Mouse (Mus musculus) forebrain, embryonic 11.5 days (tissue): Measurements from ENCODE around the gene Gm21905. TPM values are rescaled to one million over a fixed set of nuclear protein-coding genes. Genes with fewer than 3 reads are reported as not detected.

ENCODE experiments used
- ATAC-seq: fragments of 200-750 bp; cut with Nextera tagmentation; replicated peaks from 2 replicates; pipeline ENCODE4 v1.8.0; 2017; ENCODE audit warnings: moderate TSS enrichment; ENCODE audit not compliant: low FRiP score
- DNase-seq: peaks from one replicate; pipeline ENCODE4 v3.0.0-alpha.2; 2017; ENCODE audit warnings: low spot score
- H3K27ac ChIP-seq: fragments of 300-500 bp; sonication (generic); 2 replicates; pipeline ENCODE4 v1.5.1; 2014; ENCODE audit warnings: low read depth, low read length
- H3K27me3 ChIP-seq: fragments of 300-500 bp; sonication (generic); 2 replicates; pipeline ENCODE4 v1.6.1; 2014; ENCODE audit warnings: mild to moderate bottlenecking, low read length, mixed read lengths; ENCODE audit not compliant: control insufficient read depth, insufficient read depth
- H3K36me3 ChIP-seq: fragments of 300-500 bp; sonication (generic); 2 replicates; pipeline ENCODE4 v1.6.1; 2014; ENCODE audit warnings: mild to moderate bottlenecking, low read length, moderate library complexity, mixed read lengths; ENCODE audit not compliant: control insufficient read depth, insufficient read depth
- H3K4me1 ChIP-seq: fragments of 300-500 bp; sonication (generic); replicated peaks from 2 replicates; pipeline ENCODE4 v1.6.1; 2014; ENCODE audit warnings: low read length, mixed read lengths; ENCODE audit not compliant: control insufficient read depth, insufficient read depth
- H3K4me2 ChIP-seq: fragments of 300-500 bp; sonication (generic); 2 replicates; pipeline ENCODE4 v1.6.1; 2014; ENCODE audit warnings: low read depth, mild to moderate bottlenecking, low read length, moderate library complexity, mixed read lengths; ENCODE audit not compliant: severe bottlenecking
- H3K4me3 ChIP-seq: fragments of 300-500 bp; sonication (generic); 2 replicates; pipeline ENCODE4 v1.5.1; 2014; ENCODE audit warnings: low read depth, low read length
- H3K9ac ChIP-seq: fragments of 300-500 bp; sonication (generic); 2 replicates; pipeline ENCODE4 v1.6.1; 2014; ENCODE audit warnings: low read length
- H3K9me3 ChIP-seq: fragments of 300-500 bp; sonication (generic); 2 replicates; pipeline ENCODE4 v1.6.1; 2016; ENCODE audit warnings: low read length, mixed read lengths; ENCODE audit not compliant: control insufficient read depth
- WGBS: fragments of 180-500 bp; shearing (Covaris S2); extraction: QIAGEN DNeasy Blood & Tissue Kit; methylation state at CpG from one replicate; pipeline ENCODE4 v1.1.7; 2014; 5-methylcytosine and 5-hydroxymethylcytosine counted together
- polyA plus RNA-seq: library from polyadenylated mRNA; unstranded; fragments of >200 nt; fragmentation: Nextera tagmentation; extraction: Ambion mirVana; gene quantifications from 2 replicates; pipeline ENCODE4 v1.2.1, GENCODE M21; 2014

Gene Gm21905
- polyA plus RNA-seq, 1 experiment from 2014 or later, result not detected

DNA sequence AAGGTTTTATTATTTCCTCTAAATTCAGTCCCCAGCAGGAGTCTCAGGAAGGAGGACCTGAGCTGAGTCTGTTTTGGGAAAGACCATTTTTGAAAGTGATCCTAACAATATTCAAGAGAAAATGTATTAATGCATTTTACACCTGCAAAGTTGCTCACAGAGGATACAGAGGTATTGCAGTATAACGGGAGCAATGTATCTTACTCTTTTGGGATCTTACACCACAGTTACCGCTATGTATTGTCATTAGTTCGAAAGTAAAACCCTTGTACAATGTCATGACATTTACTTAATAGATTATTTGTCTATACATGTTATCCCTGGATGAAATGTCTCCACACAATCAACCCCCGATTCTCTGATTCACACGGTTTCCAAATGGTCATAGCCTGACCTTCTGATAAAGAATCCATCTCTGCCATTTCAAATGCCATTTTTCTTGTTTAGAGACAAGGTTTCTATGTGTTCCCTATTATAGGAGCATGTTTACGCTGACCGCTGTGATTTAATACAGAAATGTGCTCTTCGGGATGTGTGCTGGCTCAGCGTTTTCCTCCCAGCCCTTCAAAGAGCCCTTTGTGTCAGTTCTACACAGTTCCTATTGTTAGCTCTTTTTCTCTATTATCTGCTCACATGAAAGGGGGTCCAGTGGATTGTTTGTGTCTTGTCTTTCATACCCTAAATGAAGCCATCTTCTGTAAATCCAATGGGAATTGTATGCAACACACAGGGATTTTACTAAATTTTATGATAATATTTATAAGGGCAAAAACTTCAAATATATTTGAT is 61.6 kb downstream of the Gm21905 start:
- Histone ChIP-seq H3K4me1 (no peaks in the 10 kb centered on the region), H3K27me3 (no peaks in the 10 kb centered on the region), H3K9me3 (no peaks in the 10 kb centered on the region), H3K27ac (no peak overlapping the region), H3K36me3 (no peaks in the 10 kb centered on the region), H3K4me2 (no peak overlapping the region), H3K4me3 (no peak overlapping the region), H3K9ac (no peak overlapping the region)
- WGBS, result 55% methylated on average over 9 of the region's 9 CpGs
- ATAC-seq (peak; percentile 39; the same call in 1 of the 2 replicates), DNase-seq (no peak)

DNA sequence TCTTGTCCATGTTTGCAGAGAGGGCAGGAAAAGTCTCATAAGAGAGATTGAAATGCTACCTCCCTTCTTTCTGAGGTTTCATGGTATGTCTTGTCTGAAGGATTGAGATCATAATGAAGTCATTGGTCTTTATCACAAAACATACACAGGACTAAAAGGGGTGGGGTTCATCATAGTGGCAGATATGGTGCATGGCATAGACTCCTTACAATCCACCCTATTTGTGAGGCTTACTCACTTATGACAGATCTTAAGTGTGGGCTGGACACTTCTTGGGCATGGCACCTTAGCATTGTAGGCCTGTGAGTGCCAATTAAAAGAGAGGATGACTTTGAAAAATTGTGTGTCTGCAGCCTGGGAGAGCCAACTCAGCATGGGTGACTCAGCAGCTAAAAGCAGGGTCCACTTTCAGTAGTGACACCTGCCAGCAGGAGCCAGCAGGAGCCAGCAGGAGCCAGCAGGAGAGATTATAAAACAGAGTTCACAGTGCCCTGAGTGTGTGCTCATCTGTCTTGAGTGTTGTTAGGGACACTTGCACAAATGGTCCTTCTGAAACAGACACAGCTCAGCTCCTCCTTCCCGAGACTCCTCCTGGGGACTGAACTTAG is 62.6 kb downstream of the Gm21905 start:
- H3K36me3 ChIP-seq, result no peaks in the 10 kb centered on the region
- no peak overlapping the region for H3K9ac ChIP-seq
- H3K27me3 ChIP-seq, result no peaks in the 10 kb centered on the region
- DNase-seq (no peak), ATAC-seq (no peak)
- H3K27ac ChIP-seq, result no peak overlapping the region
- no peak overlapping the region for H3K4me2 ChIP-seq
- no peak overlapping the region for H3K4me3 ChIP-seq
- H3K4me1 ChIP-seq, result no peaks in the 10 kb centered on the region
- WGBS, result 82% methylated on average over 1 of the region's 1 CpGs
- no peaks in the 10 kb centered on the region for H3K9me3 ChIP-seq

Other genes starting within 250 kb of the Gm21905 start
- 19.6 and 25.7 TPM in 2 replicates for gene Atp8a1, start 99.0 kb downstream of the Gm21905 start, polyA plus RNA-seq
- gene Gm5108, start 4.8 kb downstream of the Gm21905 start, polyA plus RNA-seq, result not detected in 2 replicates
- gene Grxcr1, start 85.4 kb upstream of the Gm21905 start, polyA plus RNA-seq, result not detected in 2 replicates